Mouse (Mus musculus) T-helper 1 cell (primary cell): ENCODE measurements around the gene Dhps.
"Not testable (repeated sequence)": the region's sequence is repeated elsewhere in the genome, so short reads cannot be mapped to it uniquely, and the experiment has no call there.

Experiments used
- in situ Hi-C: fragments of 300-600 bp; cut with MboI, MseI; formaldehyde crosslinking; loops from one replicate; pipeline ENCODE4 v1.15.1; 2025; ENCODE audit warnings: high pct_unique_total_duplicates

The Dhps gene

GRCm38 (mm10) chr8:85059879-85060616, 11.5 kb upstream of the Dhps start, which contains the start of gene Fbxw9:
Fbxw9 (plus strand) TSS chr8:85060055.
- in situ Hi-C loops, result no loop called here

GRCm38 (mm10) chr8:85062603-85063002, 9.0 kb upstream of the Dhps start:
- in situ Hi-C loops, result no loop called here

DNA sequence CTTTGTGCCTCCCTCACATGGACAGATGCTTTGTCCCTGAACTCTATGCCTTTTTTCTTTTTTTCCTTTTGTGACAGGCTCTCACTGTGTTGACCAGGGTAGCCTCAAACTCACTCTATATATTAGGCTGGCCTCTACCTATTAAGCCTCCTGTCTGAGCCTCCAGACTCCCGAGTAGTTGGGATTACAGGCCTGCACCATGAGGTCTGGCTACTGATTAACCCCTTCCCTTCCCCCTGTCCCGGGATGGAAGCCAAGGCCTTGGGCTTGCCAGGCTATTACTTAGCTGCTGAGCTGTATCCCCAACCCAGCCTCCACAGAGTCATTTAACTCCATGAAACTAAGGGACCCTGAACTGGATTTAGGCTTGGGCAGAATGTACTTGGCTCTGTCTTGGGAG, 6.3 kb upstream of the Dhps start:
- in situ Hi-C loops, result no loop called here

DNA sequence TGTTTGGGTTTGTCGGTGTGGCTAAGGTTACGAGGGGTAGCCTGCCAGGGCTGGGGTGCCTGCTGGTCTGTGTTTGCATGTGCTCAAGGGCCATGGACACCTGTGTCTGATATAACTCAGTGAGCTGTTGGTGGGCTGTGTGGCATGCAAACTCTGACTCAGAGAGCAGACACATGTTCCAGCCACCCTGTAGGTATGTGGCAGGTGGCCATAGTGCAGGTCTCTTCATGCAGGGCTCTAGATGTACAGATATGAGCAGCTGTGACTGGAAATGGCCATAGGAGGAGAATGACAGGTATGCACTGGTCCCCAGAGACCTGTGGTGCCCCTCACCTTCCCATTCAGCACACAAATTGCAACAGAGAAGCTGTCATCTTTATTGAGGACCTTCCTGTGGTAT, 4.4 kb upstream of the Dhps start:
- in situ Hi-C loops, result no loop called here

- in situ Hi-C loops, result no loop called here
These were observed 3.6 kb upstream of the Dhps start, which contains the start of gene Gm5741 for GRCm38 (mm10) chr8:85067982-85068381. Gm5741 (minus strand) TSS chr8:85067982.

- in situ Hi-C loops, result no loop called here
These were observed 516 bp upstream of the Dhps start for GRCm38 (mm10) chr8:85071041-85071440.

GRCm38 (mm10) chr8:85072364-85072929, 890 bp downstream of the Dhps start:
- in situ Hi-C loops, result no loop called here

DNA sequence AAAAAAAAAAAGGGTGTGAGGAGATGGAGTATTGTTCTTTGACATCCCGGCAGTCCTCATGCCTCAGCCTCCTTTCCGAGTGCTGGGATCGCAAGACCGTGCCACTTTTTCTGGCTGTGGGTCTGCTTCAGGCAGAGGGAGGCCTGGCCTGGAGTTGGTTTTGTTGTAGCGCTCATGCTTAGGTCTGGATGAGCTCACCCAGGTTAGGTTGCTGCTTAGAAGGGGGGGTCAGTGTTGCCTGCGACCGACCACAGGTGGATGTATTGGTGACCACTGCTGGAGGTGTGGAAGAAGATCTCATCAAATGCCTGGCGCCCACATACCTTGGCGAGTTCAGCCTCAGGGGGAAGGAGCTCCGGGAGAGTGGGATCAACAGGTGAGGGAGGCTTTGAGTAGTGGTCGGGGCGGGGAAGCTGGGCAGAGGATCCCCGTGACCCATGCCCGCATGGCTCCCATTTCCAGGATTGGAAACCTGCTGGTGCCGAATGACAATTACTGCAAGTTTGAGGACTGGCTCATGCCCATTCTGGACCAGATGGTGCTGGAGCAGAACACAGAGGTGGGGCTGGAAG, 1.6 kb downstream of the Dhps start:
- in situ Hi-C loops, result no loop called here

DNA sequence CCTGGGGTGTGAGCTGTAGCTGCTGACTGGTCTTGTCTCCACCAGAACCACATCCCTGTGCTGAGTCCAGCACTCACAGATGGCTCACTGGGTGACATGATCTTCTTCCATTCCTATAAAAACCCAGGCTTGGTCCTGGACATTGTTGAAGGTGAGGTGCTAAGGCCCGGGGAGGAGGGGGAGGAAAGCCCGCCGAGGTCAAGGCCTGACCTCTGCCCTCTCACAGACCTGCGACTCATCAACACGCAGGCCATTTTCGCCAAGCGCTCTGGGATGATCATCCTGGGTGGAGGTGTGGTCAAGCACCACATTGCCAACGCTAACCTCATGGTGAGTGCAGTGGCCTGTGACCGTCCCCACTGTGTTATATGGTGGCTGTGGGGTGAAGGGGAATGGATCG, 2.6 kb downstream of the Dhps start:
- in situ Hi-C loops, result no loop called here

- in situ Hi-C loops, result loop anchor here (5.0 kb wide), 1 partner anchor 218 kb away; no protein-coding TSS in a partner anchor
These were observed 3.1 kb downstream of the Dhps start for GRCm38 (mm10) chr8:85074617-85075016.

- in situ Hi-C loops, result loop anchor here (5.0 kb wide), 1 partner anchor 216 kb away; no protein-coding TSS in a partner anchor
These were observed 4.4 kb downstream of the Dhps start for GRCm38 (mm10) chr8:85076001-85076400.

DNA sequence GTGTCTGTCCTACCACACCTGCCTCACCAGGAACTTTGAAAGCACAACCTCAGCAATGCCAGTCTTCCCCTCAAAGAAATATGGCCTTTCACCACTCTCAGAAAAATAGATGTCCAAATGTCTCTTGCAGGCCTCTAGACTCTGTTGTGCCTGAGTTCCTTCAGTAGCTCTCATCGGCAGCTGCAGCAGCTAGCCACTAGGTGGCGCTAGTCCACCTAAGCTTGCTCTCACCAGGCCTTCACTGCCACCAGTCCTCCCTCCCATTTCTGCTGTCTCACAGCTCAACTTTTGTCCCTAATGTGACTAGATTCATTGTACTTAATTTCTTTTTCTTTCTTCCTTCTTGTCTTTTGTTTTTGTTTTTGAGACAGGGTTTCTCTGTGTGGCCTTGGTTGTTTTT, 5.4 kb downstream of the Dhps start:
- in situ Hi-C loops, result loop anchor here (5.0 kb wide), 1 partner anchor 215 kb away; no protein-coding TSS in a partner anchor

- in situ Hi-C loops, result no loop called here
These were observed 8.6 kb downstream of the Dhps start for GRCm38 (mm10) chr8:85080214-85080531.

GRCm38 (mm10) chr8:85080532-85081215, 9.1 kb downstream of the Dhps start, which contains the start of gene Wdr83os:
Wdr83os (plus strand) TSS chr8:85080740.
- in situ Hi-C loops, result no loop called here

DNA sequence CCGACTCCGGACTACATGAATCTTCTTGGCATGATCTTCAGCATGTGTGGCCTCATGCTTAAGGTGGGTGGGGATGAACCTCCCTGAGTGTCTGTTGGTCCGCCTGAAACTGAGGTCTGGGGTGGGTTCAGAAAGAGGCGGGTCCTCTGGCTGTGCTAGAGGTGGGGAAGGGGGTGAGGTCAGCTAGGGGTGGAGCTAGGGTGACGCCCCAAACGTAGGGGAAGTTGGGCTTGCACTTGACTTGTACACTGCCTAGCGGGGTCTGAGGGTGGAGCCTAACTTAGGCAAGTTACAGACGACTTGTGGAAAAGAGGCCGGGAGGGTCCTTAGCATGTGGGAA, 9.6 kb downstream of the Dhps start, which contains the start of gene Wdr83:
Gene Wdr83, minus strand, starts transcription at position 91 of the 340 bp plus-strand sequence.
- in situ Hi-C loops, result no loop called here

- in situ Hi-C loops, result not testable (repeated sequence)
These were observed 10.6 kb downstream of the Dhps start for GRCm38 (mm10) chr8:85082169-85082568.

DNA sequence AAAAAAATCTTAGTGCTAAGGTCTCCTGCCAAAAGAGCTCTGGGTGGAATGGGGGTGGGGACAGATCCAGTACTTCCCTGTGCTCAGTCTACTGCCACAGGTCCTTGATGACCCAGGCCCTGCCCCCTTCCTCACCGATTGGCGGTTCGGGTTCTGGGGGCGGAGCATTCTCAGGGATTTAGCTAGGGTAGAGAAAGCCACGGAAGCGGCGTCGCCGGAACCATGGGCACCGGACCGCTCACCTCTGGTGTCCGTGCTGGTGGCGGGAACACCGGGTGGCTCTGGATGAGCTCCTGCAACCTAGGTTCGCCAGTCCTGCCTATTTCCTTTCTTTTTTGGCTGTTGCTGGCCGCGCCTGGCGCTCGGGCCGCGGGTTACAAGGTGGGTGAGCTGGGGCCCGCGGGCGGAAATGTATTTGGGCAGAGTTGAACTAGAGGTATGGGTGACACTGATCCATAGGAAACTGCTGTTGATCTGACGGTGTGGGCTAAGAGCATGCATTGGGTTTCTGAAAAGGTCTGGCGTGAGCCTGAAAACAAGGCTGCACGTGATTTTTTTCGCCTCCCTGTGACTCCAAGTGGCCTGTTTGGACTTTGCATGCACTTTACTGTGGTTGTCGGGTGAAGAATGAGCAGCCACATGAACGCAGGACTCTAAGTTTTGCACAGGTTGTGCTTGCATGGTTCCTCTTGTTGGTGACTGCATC, 11.7 kb downstream of the Dhps start, which contains the start of gene Man2b1:
Gene Man2b1, plus strand, starts transcription at position 163 of the 706 bp plus-strand sequence.
- in situ Hi-C loops, result no loop called here

GRCm38 (mm10) chr8:85084633-85085032, 13.1 kb downstream of the Dhps start:
- in situ Hi-C loops, result no loop called here

DNA sequence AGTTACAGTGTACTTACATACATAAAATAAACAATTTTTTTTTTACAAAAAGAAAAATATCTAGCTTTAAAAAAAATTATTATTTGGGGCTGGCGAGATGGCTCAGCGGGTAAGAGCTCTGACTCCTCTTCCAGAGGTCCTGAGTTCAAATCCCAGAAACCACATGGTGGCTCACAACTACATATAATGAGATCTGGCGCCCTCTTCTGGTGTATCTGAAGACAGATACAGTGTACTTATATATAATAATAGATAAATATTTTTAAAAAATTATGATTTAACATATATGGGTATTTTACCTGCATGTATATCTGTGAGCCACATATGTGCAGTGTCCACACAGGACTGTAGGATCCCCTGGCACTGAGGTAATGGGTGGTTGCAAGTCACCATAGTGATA, 14.7 kb downstream of the Dhps start:
- in situ Hi-C loops, result no loop called here

GRCm38 (mm10) chr8:85088771-85089170, 17.2 kb downstream of the Dhps start:
- in situ Hi-C loops, result no loop called here

DNA sequence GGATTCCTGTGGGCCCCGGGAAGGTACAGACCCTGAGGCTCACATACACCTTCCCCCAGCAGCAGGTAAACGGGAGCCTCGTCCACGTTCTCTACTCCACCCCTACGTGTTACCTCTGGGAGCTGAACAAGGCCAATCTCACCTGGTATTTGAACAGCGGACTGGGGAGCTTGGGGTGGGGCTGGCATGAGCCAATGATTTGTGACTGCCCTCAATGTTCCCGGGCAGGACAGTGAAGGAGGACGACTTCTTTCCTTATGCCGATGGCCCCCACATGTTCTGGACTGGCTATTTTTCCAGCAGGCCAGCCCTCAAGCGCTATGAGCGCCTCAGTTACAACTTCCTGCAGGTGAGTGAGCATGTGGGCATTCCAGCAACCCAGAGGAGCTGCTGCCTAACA, 19.3 kb downstream of the Dhps start:
- in situ Hi-C loops, result no loop called here
